Mouse (Mus musculus): ENCODE measurements around the gene Lingo4.

GRCm38 (mm10) chr3:94399663-94400310, 1.5 kb downstream of the Lingo4 start:
- TF ChIP-seq MAFK (IDR thresholded peaks at IDR 0.05; ENCODE audit: borderline replicate concordance, low read depth, low read length): no peak
- no peak for TF ChIP-seq UBTF (IDR thresholded peaks at IDR 0.05; ENCODE audit: borderline replicate concordance, insufficient read depth, low read depth, low read length)
- TF ChIP-seq CTCF (IDR thresholded peaks at IDR 0.05 in 2 of 3, conservative IDR thresholded peaks at IDR 0.05 in 1 of 3; ENCODE audit: control insufficient read depth in 1 of 3, insufficient read depth in 1 of 3, low read depth in 2 of 3, low read length in 3 of 3, poor library complexity in 1 of 3, severe bottlenecking in 1 of 3): no peak
- no peak for TF ChIP-seq NRF1 (IDR thresholded peaks at IDR 0.05; ENCODE audit: insufficient read depth, low read depth, low read length, poor library complexity, severe bottlenecking)
- no peak for TF ChIP-seq E2F4 (IDR thresholded peaks at IDR 0.05; ENCODE audit: borderline replicate concordance, low read depth, low read length)
